Mouse (Mus musculus) neural tube, embryonic 14.5 days (tissue): ENCODE data around the gene Otol1. TPM values are rescaled to one million over a fixed set of nuclear protein-coding genes. Genes with fewer than 3 reads are reported as not detected.

ENCODE experiments used
- ATAC-seq: fragments of 200-750 bp; cut with Nextera tagmentation; 2 replicates; pipeline ENCODE4 v1.8.0; 2017; ENCODE audit warnings: low read depth, mild to moderate bottlenecking, moderate TSS enrichment, moderate library complexity
- H3K27ac ChIP-seq: fragments of 300-500 bp; sonication (generic); 2 replicates; pipeline ENCODE4 v1.5.1; 2014; ENCODE audit warnings: low read depth, mild to moderate bottlenecking, control low read depth, low read length, moderate library complexity, mixed read lengths
- H3K27me3 ChIP-seq: fragments of 300-500 bp; sonication (generic); 2 replicates; pipeline ENCODE4 v1.6.1; 2014; ENCODE audit warnings: low read length; ENCODE audit not compliant: control insufficient read depth, insufficient read depth
- H3K36me3 ChIP-seq: fragments of 300-500 bp; sonication (generic); 2 replicates; pipeline ENCODE4 v1.6.1; 2014; ENCODE audit warnings: low read length, mixed read lengths; ENCODE audit not compliant: control insufficient read depth, insufficient read depth
- H3K4me1 ChIP-seq: fragments of 300-500 bp; sonication (generic); 2 replicates; pipeline ENCODE4 v1.6.1; 2014; ENCODE audit warnings: low read length; ENCODE audit not compliant: control insufficient read depth, insufficient read depth
- H3K4me2 ChIP-seq: fragments of 300-500 bp; sonication (generic); 2 replicates; pipeline ENCODE4 v1.6.1; 2014; ENCODE audit warnings: mild to moderate bottlenecking, low read depth, low read length, control low read depth
- H3K4me3 ChIP-seq: fragments of 300-500 bp; sonication (generic); 2 replicates; pipeline ENCODE4 v1.5.1; 2014; ENCODE audit warnings: low read depth, low read length, control low read depth, mixed read lengths
- H3K9ac ChIP-seq: fragments of 300-500 bp; sonication (generic); replicated peaks from 2 replicates; pipeline ENCODE4 v1.6.1; 2014; ENCODE audit warnings: low read depth, mild to moderate bottlenecking, control low read depth, low read length, mixed read lengths
- H3K9me3 ChIP-seq: fragments of 300-500 bp; sonication (generic); 2 replicates; pipeline ENCODE4 v1.6.1; 2016; ENCODE audit warnings: low read length; ENCODE audit not compliant: control insufficient read depth
- WGBS: fragments of 180-500 bp; shearing (Covaris S2); extraction: QIAGEN DNeasy Blood & Tissue Kit; methylation state at CpG from one replicate; pipeline ENCODE4 v1.1.7; 2014; 5-methylcytosine and 5-hydroxymethylcytosine counted together
- polyA plus RNA-seq: library from polyadenylated mRNA; unstranded; fragments of >200 nt; fragmentation: Nextera tagmentation; extraction: Ambion mirVana; gene quantifications from 2 replicates; pipeline ENCODE4 v1.2.1, GENCODE M21; 2014

Otol1 gene
- not detected in 2 replicates for polyA plus RNA-seq

DNA sequence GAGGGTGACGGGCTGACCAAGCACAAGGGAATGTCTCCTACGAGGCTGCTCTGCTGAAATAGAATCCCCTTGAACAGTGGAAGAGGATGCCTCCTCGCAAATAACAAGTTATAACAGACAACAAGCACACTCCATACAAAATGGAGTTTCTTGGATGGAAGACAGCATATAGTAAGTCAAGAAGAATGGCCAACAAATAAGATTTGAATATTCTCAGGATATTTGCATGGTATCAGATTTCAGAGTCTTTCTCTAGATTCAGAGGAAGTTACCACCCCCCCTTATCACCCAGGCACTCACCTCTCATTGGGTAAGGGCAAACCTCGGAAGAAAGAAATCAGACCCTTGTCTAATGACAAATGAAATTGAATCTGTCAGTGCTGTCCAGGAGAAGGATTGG is at the start of gene Otol1:
Gene Otol1 (plus strand): TSS at position 301 of the 400 bp plus-strand sequence.
- Histone ChIP-seq H3K36me3 (no peaks in the 10 kb centered on the region), H3K27me3 (no peaks in the 10 kb centered on the region), H3K4me2 (no peak within 1 kb of the TSS), H3K9me3 (no peaks in the 10 kb centered on the region), H3K4me3 (no peak within 1 kb of the TSS), H3K27ac (no peak within 1 kb of the TSS), H3K9ac (no peak within 1 kb of the TSS), H3K4me1 (no peaks in the 10 kb centered on the region)
- no peak for ATAC-seq
- WGBS, result 73% methylated on average over 4 of the region's 4 CpGs

DNA sequence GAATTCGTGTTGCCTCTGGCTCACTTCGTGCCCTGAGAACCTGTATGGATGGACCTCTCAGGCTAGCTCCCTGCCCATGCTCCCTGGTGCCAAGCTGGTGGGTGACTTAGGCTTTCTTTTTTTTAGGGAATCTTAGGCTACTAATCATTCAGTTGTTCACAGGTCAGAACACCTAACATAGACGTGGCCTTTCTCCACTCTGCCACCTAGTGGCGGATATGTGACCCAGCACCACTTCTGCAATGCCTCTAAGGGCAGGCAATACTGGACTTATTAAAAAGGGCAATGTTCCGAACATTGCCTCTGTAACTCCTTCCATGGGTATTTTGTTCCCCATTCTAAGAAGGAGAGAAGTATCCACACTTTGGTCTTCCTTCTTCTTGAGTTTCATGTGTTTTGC is 45.2 kb upstream of the Otol1 start:
- Histone ChIP-seq H3K4me2 (no peak overlapping the region), H3K9ac (no peak overlapping the region), H3K27me3 (no peaks in the 10 kb centered on the region), H3K9me3 (no peaks in the 10 kb centered on the region), H3K36me3 (no peaks in the 10 kb centered on the region), H3K4me1 (no peaks in the 10 kb centered on the region), H3K4me3 (no peak overlapping the region), H3K27ac (no peak overlapping the region)
- ATAC-seq, result no peak
- WGBS, result 57% methylated on average over 5 of the region's 5 CpGs

DNA sequence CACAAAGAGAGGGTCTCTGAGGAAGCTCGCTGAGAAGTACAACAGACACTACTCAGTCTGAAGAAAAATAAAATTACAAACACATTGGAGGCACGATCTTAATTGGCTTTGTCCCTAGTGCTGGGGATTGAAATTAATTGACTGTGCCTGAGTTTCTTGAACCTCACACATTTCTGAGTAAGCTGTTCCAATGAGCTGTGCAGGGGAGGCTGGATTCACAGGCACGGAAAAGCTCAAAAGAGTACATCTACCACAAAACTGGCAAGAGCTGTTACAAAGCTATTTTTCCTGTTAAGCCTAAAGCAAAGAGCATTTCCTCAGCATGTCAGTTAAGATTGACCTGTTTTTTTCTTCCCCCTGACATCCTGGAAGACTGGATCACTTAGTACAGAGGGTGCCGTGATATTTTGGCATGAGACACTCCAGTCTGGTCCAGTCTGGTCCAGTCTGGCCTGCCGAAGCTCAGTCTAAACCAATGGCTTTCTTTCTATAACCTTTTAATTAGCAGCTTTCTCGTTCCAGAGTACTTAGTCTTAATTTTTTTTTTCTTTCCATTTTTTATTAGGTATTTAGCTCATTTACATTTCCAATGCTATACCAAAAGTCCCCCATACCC is 35.8 kb upstream of the Otol1 start:
- Histone ChIP-seq H3K27ac (no peak overlapping the region), H3K4me3 (no peak overlapping the region), H3K4me2 (no peak overlapping the region), H3K27me3 (no peaks in the 10 kb centered on the region), H3K36me3 (no peaks in the 10 kb centered on the region), H3K9me3 (no peaks in the 10 kb centered on the region), H3K4me1 (no peaks in the 10 kb centered on the region), H3K9ac (no peak overlapping the region)
- WGBS, result 66% methylated on average over 6 of the region's 6 CpGs
- ATAC-seq, result no peak

DNA sequence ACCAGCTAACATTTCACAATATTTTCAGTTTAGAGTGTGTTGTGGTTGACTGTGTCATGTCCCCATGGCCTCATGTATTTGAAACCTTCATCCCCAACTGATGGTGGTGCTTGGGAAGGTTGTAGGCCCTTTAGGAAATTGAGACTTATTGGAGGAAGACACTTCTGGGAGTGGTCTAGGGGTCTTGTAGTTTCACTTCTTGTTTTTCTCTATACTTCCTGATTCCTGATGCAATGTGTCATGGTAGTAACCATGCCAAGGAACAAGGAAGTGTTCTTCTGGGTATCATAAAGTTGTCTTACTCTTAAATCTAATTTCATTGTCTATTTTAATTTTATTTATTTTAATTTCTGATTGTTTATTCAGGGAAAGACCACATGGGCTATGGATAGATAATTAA is 29.3 kb upstream of the Otol1 start:
- ATAC-seq, result no peak
- no peaks in the 10 kb centered on the region for H3K36me3 ChIP-seq
- no peak overlapping the region for H3K4me2 ChIP-seq
- H3K9ac ChIP-seq, result no peak overlapping the region
- no peak overlapping the region for H3K27ac ChIP-seq
- H3K9me3 ChIP-seq, result no peaks in the 10 kb centered on the region
- H3K27me3 ChIP-seq, result no peaks in the 10 kb centered on the region
- H3K4me3 ChIP-seq, result no peak overlapping the region
- no peaks in the 10 kb centered on the region for H3K4me1 ChIP-seq

DNA sequence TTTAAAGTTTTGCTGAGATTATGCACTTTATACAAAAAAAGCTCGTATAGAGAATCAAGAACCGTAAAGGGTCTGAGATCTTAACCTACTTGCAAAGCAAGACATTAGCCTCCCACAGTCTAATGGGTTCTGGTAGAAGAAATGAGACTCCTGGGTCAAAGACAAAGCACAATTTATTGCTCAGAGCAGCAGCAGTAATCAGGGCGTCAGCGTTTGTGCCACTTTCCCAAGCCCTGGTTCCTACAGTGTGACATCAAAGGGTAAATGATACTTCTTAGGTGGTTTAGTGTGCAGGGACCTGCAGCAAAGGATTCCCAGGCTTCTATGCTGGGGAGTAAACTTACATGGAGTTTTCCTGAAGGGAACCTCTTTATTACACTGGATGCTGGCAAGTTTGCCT is 13.6 kb upstream of the Otol1 start:
- ATAC-seq, result no peak
- Histone ChIP-seq H3K9me3 (no peaks in the 10 kb centered on the region), H3K36me3 (no peaks in the 10 kb centered on the region), H3K4me3 (no peak overlapping the region), H3K4me1 (no peaks in the 10 kb centered on the region), H3K27me3 (no peaks in the 10 kb centered on the region), H3K4me2 (no peak overlapping the region), H3K27ac (no peak overlapping the region), H3K9ac (no peak overlapping the region)
- WGBS, result 12% methylated on average over 4 of the region's 4 CpGs

DNA sequence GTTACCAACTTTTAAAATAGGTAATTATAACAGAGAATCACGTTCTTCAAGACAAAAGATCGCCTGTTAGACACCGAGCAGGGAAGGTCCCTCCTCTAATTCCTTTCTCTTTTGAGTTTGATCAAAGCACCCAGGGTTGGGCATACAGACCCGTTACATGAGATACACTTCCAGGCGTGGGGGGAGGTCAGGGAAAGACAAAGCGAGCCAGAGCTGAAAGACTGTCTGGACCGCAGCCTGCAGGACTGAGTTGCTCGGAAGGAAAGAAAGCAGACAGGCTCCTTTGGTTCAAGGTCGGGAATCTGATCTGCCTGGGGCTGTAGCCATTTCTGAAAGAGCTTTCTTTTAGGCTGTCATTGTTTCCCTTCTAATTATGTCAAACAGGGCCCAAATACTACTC is 5.9 kb upstream of the Otol1 start:
- 45% methylated on average over 9 of the region's 9 CpGs for WGBS
- Histone ChIP-seq H3K9ac (no peak overlapping the region), H3K27ac (no peak overlapping the region), H3K27me3 (no peaks in the 10 kb centered on the region), H3K4me2 (no peak overlapping the region), H3K4me1 (no peaks in the 10 kb centered on the region), H3K36me3 (no peaks in the 10 kb centered on the region), H3K4me3 (no peak overlapping the region), H3K9me3 (no peaks in the 10 kb centered on the region)
- ATAC-seq, result no peak

DNA sequence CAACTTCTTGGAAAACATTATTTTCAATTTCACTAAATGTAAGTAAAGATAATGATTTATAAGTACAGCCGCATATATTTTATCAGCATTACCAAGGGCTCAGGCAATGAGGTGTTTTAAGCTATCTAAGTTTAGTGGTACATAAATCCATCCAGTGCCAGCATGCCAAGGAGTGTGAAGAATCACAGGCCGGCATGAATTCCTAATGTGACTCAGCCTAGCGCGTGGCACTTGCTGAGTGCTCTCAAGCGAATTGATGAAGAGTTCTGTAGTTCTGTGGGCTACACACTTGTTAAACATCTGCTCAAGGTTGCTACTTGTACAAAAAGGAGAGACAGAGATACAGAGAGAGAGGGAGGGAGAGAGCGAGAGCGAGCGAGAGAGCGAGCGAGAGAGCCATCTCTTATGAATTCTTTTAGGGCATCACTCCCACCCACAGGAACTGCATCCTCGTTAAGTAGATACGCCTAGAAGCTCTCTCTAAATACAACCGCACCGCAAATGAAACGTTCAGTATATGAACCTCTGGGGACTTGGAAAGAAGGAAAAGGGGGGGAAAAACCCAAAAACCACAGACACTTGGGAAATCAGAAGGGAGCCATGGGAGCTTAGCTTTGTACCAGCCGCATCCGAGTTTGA is 4.2 kb upstream of the Otol1 start:
- Histone ChIP-seq H3K4me2 (no peak overlapping the region), H3K4me3 (no peak overlapping the region), H3K27ac (no peak overlapping the region), H3K27me3 (no peaks in the 10 kb centered on the region), H3K36me3 (no peaks in the 10 kb centered on the region), H3K4me1 (no peaks in the 10 kb centered on the region), H3K9me3 (no peaks in the 10 kb centered on the region), H3K9ac (no peak overlapping the region)
- WGBS, result 69% methylated on average over 17 of the region's 17 CpGs
- ATAC-seq, result peak; percentile 35; the same call in 1 of the 2 replicates

DNA sequence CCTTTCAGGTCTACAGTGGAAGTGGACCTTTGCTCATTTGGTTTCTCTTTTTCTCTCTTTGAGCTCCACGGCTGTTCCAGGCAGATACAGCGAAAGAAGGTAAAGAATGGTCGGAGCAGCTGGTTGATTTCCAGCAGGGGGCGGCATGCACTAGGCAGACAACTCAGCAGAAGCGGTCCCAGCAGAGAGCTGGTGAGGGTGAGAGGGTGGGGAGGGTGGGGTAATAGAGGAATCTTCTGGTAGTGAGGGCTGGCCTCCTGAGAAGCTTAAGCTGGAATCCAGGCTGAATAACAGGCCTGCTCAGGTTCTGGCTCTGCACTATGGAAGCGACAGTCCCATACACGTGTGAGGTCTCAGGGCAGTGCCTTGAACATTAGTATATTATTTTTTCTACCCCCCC is 3.5 kb upstream of the Otol1 start:
- no peak overlapping the region for H3K4me2 ChIP-seq
- no peak overlapping the region for H3K9ac ChIP-seq
- no peaks in the 10 kb centered on the region for H3K4me1 ChIP-seq
- no peaks in the 10 kb centered on the region for H3K27me3 ChIP-seq
- 34% methylated on average over 7 of the region's 7 CpGs for WGBS
- no peak overlapping the region for H3K4me3 ChIP-seq
- H3K27ac ChIP-seq, result no peak overlapping the region
- H3K9me3 ChIP-seq, result no peaks in the 10 kb centered on the region
- no peaks in the 10 kb centered on the region for H3K36me3 ChIP-seq
- peak; percentile 63; the same call in 1 of the 2 replicates for ATAC-seq

DNA sequence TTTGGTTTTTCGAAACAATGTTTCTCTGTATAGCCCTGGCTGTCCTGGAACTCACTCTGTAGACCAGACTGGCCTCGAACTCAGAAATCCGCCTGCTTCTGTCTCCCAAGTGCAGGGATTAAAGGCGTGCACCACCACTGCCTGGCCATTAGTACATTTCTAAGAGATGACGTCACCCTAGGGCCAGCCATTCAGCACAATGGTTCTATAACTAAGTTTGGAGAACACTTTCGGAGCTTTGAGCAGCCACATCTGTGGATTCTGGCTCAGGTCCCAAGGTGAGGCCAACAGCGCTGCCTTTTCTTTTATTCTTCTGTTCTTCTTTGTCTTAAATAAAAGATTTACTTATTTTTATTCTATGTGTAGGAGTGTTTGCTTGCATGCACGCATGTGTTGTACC is 3.0 kb upstream of the Otol1 start:
- 81% methylated on average over 8 of the region's 8 CpGs for WGBS

More for the DNA sequence above, 3.0 kb upstream of the Otol1 start:
- no peak overlapping the region for H3K4me3 ChIP-seq
- no peak overlapping the region for H3K4me2 ChIP-seq
- H3K4me1 ChIP-seq, result no peaks in the 10 kb centered on the region
- H3K36me3 ChIP-seq, result no peaks in the 10 kb centered on the region
- H3K9ac ChIP-seq, result no peak overlapping the region
- no peaks in the 10 kb centered on the region for H3K27me3 ChIP-seq
- no peaks in the 10 kb centered on the region for H3K9me3 ChIP-seq
- ATAC-seq, result no peak; the same call in 1 of the 2 replicates
- no peak overlapping the region for H3K27ac ChIP-seq
